Mouse (Mus musculus): ENCODE results near the gene Fam89b.

- TF ChIP-seq POLR2A (IDR thresholded peaks at IDR 0.05; ENCODE audit: borderline replicate concordance, low read depth, low read length), result no peak
- no peak for TF ChIP-seq CTCF (IDR thresholded peaks at IDR 0.05; ENCODE audit: low read depth, low read length)
Observed at GRCm38 (mm10) chr19:5726961-5727578, 2.4 kb downstream of the Fam89b start.

Measured in bone marrow macrophage, adult 2 months (primary cell).